Mouse (Mus musculus): ENCODE data around the gene Gpr183. TPM values are rescaled to one million over a fixed set of nuclear protein-coding genes. Genes with fewer than 3 reads are reported as not detected.
A peak's percentile ranks its signal among the peaks of the same experiment; 100 is the strongest.

Gpr183 gene
- polyA plus RNA-seq, 1 experiment from 2014 or later: 1.8 TPM

- H3K36me3 ChIP-seq: no peaks in the 10 kb centered on the region
- ATAC-seq: no peak
- H3K4me3 ChIP-seq: no peak overlapping the region
- H3K9me3 ChIP-seq (replicated peaks): no peaks in the 10 kb centered on the region
- no peak overlapping the region for H3K4me2 ChIP-seq
- no peak overlapping the region for H3K9ac ChIP-seq
- no peaks in the 10 kb centered on the region for H3K27me3 ChIP-seq (replicated peaks)
- peaks cover 32% of the 10 kb centered on the region for H3K4me1 ChIP-seq
- H3K27ac ChIP-seq: no peak overlapping the region; the same call in 1 of the 2 replicates
- WGBS (ENCODE audit: insufficient replicate concordance): 83% methylated on average over 6 of the region's 6 CpGs
These were observed 38.1 kb downstream of the Gpr183 start for GRCm38 (mm10) chr14:121926901-121927300.

GRCm38 (mm10) chr14:121924876-121925275 lies 40.1 kb downstream of the Gpr183 start:
- no peaks in the 10 kb centered on the region for H3K9me3 ChIP-seq (replicated peaks)
- H3K4me3 ChIP-seq: no peak overlapping the region
- H3K4me1 ChIP-seq: peaks cover 23% of the 10 kb centered on the region
- no peak overlapping the region for H3K9ac ChIP-seq
- 75% methylated on average over 6 of the region's 6 CpGs for WGBS (ENCODE audit: insufficient replicate concordance)
- H3K27ac ChIP-seq: no peak overlapping the region
- ATAC-seq: no peak
- H3K36me3 ChIP-seq: no peaks in the 10 kb centered on the region
- H3K4me2 ChIP-seq: no peak overlapping the region
- H3K27me3 ChIP-seq (replicated peaks): no peaks in the 10 kb centered on the region

GRCm38 (mm10) chr14:121922731-121923130 lies 42.3 kb downstream of the Gpr183 start:
- H3K4me3 ChIP-seq: no peak overlapping the region
- H3K36me3 ChIP-seq: no peaks in the 10 kb centered on the region
- H3K27ac ChIP-seq: no peak overlapping the region
- ATAC-seq: no peak
- no peaks in the 10 kb centered on the region for H3K9me3 ChIP-seq (replicated peaks)
- no peak overlapping the region for H3K9ac ChIP-seq
- H3K4me1 ChIP-seq: 0 out of 2 replicates have a peak, but pooled peaks cover 8% of the 10 kb centered on the region
- no peaks in the 10 kb centered on the region for H3K27me3 ChIP-seq (replicated peaks)
- H3K4me2 ChIP-seq: no peak overlapping the region
- WGBS (ENCODE audit: insufficient replicate concordance): 83% methylated on average over 4 of the region's 4 CpGs

- 84% methylated on average over 4 of the region's 4 CpGs for WGBS (ENCODE audit: insufficient replicate concordance)
- no peak overlapping the region for H3K27ac ChIP-seq
- no peak overlapping the region for H3K4me3 ChIP-seq
- no peaks in the 10 kb centered on the region for H3K27me3 ChIP-seq (replicated peaks)
- 0 out of 2 replicates have a peak, but pooled peaks cover 8% of the 10 kb centered on the region for H3K4me1 ChIP-seq
- H3K9me3 ChIP-seq (replicated peaks): no peaks in the 10 kb centered on the region
- no peak for ATAC-seq
- H3K4me2 ChIP-seq: no peak overlapping the region
- H3K9ac ChIP-seq: no peak overlapping the region
- H3K36me3 ChIP-seq: peaks cover 6% of the 10 kb centered on the region
These were observed 43.0 kb downstream of the Gpr183 start for GRCm38 (mm10) chr14:121922016-121922415.

- no peak for ATAC-seq
- Histone ChIP-seq H3K27ac (no peak overlapping the region), H3K4me3 (no peak overlapping the region), H3K9ac (no peak overlapping the region), H3K4me2 (no peak overlapping the region), H3K36me3 (peaks cover 11% of the 10 kb centered on the region), H3K4me1 (0 out of 2 replicates have a peak, but pooled peaks cover 8% of the 10 kb centered on the region), H3K9me3 (replicated peaks) (no peaks in the 10 kb centered on the region), H3K27me3 (replicated peaks) (no peaks in the 10 kb centered on the region)
- 79% methylated on average over 12 of the region's 12 CpGs for WGBS (ENCODE audit: insufficient replicate concordance)
These were observed 44.4 kb downstream of the Gpr183 start for GRCm38 (mm10) chr14:121920511-121921124.

GRCm38 (mm10) chr14:121919752-121920151 lies 45.2 kb downstream of the Gpr183 start:
- WGBS (ENCODE audit: insufficient replicate concordance): 31% methylated on average over 3 of the region's 3 CpGs
- Histone ChIP-seq H3K36me3 (peaks cover 11% of the 10 kb centered on the region), H3K4me2 (no peak overlapping the region), H3K9me3 (replicated peaks) (no peaks in the 10 kb centered on the region), H3K4me3 (no peak overlapping the region), H3K27ac (no peak overlapping the region), H3K9ac (no peak overlapping the region), H3K27me3 (replicated peaks) (no peaks in the 10 kb centered on the region), H3K4me1 (0 out of 2 replicates have a peak, but pooled peaks cover 11% of the 10 kb centered on the region)
- no peak for ATAC-seq

GRCm38 (mm10) chr14:121918266-121918665 lies 46.7 kb downstream of the Gpr183 start:
- Histone ChIP-seq H3K9me3 (replicated peaks) (no peaks in the 10 kb centered on the region), H3K4me3 (no peak overlapping the region), H3K27me3 (replicated peaks) (no peaks in the 10 kb centered on the region), H3K4me1 (0 out of 2 replicates have a peak, but pooled peaks cover 11% of the 10 kb centered on the region), H3K9ac (no peak overlapping the region), H3K4me2 (no peak overlapping the region), H3K36me3 (peaks cover 11% of the 10 kb centered on the region), H3K27ac (no peak overlapping the region)
- 61% methylated on average over 3 of the region's 3 CpGs for WGBS (ENCODE audit: insufficient replicate concordance)
- ATAC-seq: peak; percentile 64

- no peak overlapping the region for H3K27ac ChIP-seq
- no peak overlapping the region for H3K4me2 ChIP-seq
- peaks cover 25% of the 10 kb centered on the region for H3K36me3 ChIP-seq
- H3K9ac ChIP-seq: no peak overlapping the region
- H3K4me3 ChIP-seq: no peak overlapping the region
- ATAC-seq: no peak
- no peaks in the 10 kb centered on the region for H3K27me3 ChIP-seq (replicated peaks)
- H3K4me1 ChIP-seq: 0 out of 2 replicates have a peak, but pooled peaks cover 11% of the 10 kb centered on the region
- H3K9me3 ChIP-seq (replicated peaks): no peaks in the 10 kb centered on the region
- 70% methylated on average over 6 of the region's 6 CpGs for WGBS (ENCODE audit: insufficient replicate concordance)
These were observed 48.5 kb downstream of the Gpr183 start for GRCm38 (mm10) chr14:121916311-121917094.

GRCm38 (mm10) chr14:121915621-121916020 lies 49.4 kb downstream of the Gpr183 start, which contains the start of gene Gpr18:
TSS of gene Gpr18 (minus strand) at chr14:121915781.
- 61% methylated on average over 8 of the region's 8 CpGs for WGBS (ENCODE audit: insufficient replicate concordance)
- Histone ChIP-seq H3K4me1 (0 out of 2 replicates have a peak, but pooled peaks cover 7% of the 10 kb centered on the region), H3K4me3 (no peak within 1 kb of the TSS), H3K27ac (no peak within 1 kb of the TSS), H3K9ac (no peak within 1 kb of the TSS), H3K9me3 (replicated peaks) (no peaks in the 10 kb centered on the region), H3K27me3 (replicated peaks) (no peaks in the 10 kb centered on the region), H3K4me2 (no peak within 1 kb of the TSS), H3K36me3 (peaks cover 30% of the 10 kb centered on the region)
- no peak for ATAC-seq

GRCm38 (mm10) chr14:121915143-121915542 lies 49.9 kb downstream of the Gpr183 start:
- Histone ChIP-seq H3K4me2 (no peak overlapping the region), H3K36me3 (peaks cover 34% of the 10 kb centered on the region)

GRCm38 (mm10) chr14:121912501-121912900 lies 52.5 kb downstream of the Gpr183 start:
- Histone ChIP-seq H3K4me2 (no peak overlapping the region), H3K27me3 (replicated peaks) (no peaks in the 10 kb centered on the region), H3K4me3 (no peak overlapping the region), H3K9me3 (replicated peaks) (no peaks in the 10 kb centered on the region), H3K4me1 (peaks cover 3% of the 10 kb centered on the region; the same call in 1 of the 2 replicates), H3K9ac (no peak overlapping the region), H3K27ac (no peak overlapping the region), H3K36me3 (peaks cover 50% of the 10 kb centered on the region)
- no peak for ATAC-seq
- WGBS (ENCODE audit: insufficient replicate concordance): 89% methylated on average over 7 of the region's 7 CpGs

More at GRCm38 (mm10) chr14:121915143-121915542, 49.9 kb downstream of the Gpr183 start:
- ATAC-seq: no peak
- no peak overlapping the region for H3K9ac ChIP-seq
- 0 out of 2 replicates have a peak, but pooled peaks cover 3% of the 10 kb centered on the region for H3K4me1 ChIP-seq
- no peak overlapping the region for H3K4me3 ChIP-seq
- no peaks in the 10 kb centered on the region for H3K27me3 ChIP-seq (replicated peaks)
- WGBS (ENCODE audit: insufficient replicate concordance): 79% methylated on average over 5 of the region's 5 CpGs
- no peaks in the 10 kb centered on the region for H3K9me3 ChIP-seq (replicated peaks)
- H3K27ac ChIP-seq: no peak overlapping the region

GRCm38 (mm10) chr14:121909868-121910267 lies 55.1 kb downstream of the Gpr183 start:
- peaks cover 23% of the 10 kb centered on the region for H3K4me1 ChIP-seq
- no peaks in the 10 kb centered on the region for H3K9me3 ChIP-seq (replicated peaks)
- H3K4me3 ChIP-seq: no peak overlapping the region
- H3K9ac ChIP-seq: no peak overlapping the region
- H3K27ac ChIP-seq: no peak overlapping the region
- peaks cover 51% of the 10 kb centered on the region for H3K36me3 ChIP-seq
- H3K4me2 ChIP-seq: no peak overlapping the region
- H3K27me3 ChIP-seq (replicated peaks): no peaks in the 10 kb centered on the region
- 82% methylated on average over 6 of the region's 6 CpGs for WGBS (ENCODE audit: insufficient replicate concordance)
- ATAC-seq: no peak
